Mouse (Mus musculus) midbrain, embryonic 16.5 days (tissue): ENCODE measurements around the gene Cul3. TPM values are rescaled to one million over a fixed set of nuclear protein-coding genes. Genes with fewer than 3 reads are reported as not detected.

Experiments used
- ATAC-seq: fragments of 200-750 bp; cut with Nextera tagmentation; 2 replicates; pipeline ENCODE4 v1.8.0; 2017; ENCODE audit warnings: moderate TSS enrichment
- H3K27ac ChIP-seq: fragments of 300-500 bp; sonication (generic); 2 replicates; pipeline ENCODE4 v1.5.1; 2014; ENCODE audit warnings: mild to moderate bottlenecking, low read length, mixed read lengths
- H3K27me3 ChIP-seq: fragments of 300-500 bp; sonication (generic); 2 replicates; pipeline ENCODE4 v1.6.1; 2014; ENCODE audit warnings: low read depth, low read length, mixed read lengths; ENCODE audit not compliant: control insufficient read depth, insufficient read depth
- H3K36me3 ChIP-seq: fragments of 300-500 bp; sonication (generic); 2 replicates; pipeline ENCODE4 v1.6.1; 2014; ENCODE audit warnings: mild to moderate bottlenecking, low read length, moderate library complexity, mixed read lengths; ENCODE audit not compliant: control insufficient read depth, insufficient read depth
- H3K4me1 ChIP-seq: fragments of 300-500 bp; sonication (generic); 2 replicates; pipeline ENCODE4 v1.6.1; 2014; ENCODE audit warnings: mild to moderate bottlenecking, low read length, mixed read lengths; ENCODE audit not compliant: control insufficient read depth, insufficient read depth
- H3K4me2 ChIP-seq: fragments of 300-500 bp; sonication (generic); 2 replicates; pipeline ENCODE4 v1.6.1; 2014; ENCODE audit warnings: mild to moderate bottlenecking, low read length, mixed read lengths
- H3K4me3 ChIP-seq: fragments of 300-500 bp; sonication (generic); 2 replicates; pipeline ENCODE4 v1.5.1; 2014; ENCODE audit warnings: low read depth, mild to moderate bottlenecking, low read length, moderate library complexity, mixed read lengths
- H3K9ac ChIP-seq: fragments of 300-500 bp; sonication (generic); 2 replicates; pipeline ENCODE4 v1.6.1; 2014; ENCODE audit warnings: low read depth, low read length, mixed read lengths
- H3K9me3 ChIP-seq: fragments of 300-500 bp; sonication (generic); replicated peaks from 2 replicates; pipeline ENCODE4 v1.6.1; 2014; ENCODE audit warnings: mild to moderate bottlenecking, low read length, mixed read lengths; ENCODE audit not compliant: control insufficient read depth, poor library complexity, severe bottlenecking
- WGBS: fragments of 180-500 bp; shearing (Covaris S2); extraction: QIAGEN DNeasy Blood & Tissue Kit; methylation state at CpG from one replicate; pipeline ENCODE4 v1.1.7; 2014; 5-methylcytosine and 5-hydroxymethylcytosine counted together
- polyA plus RNA-seq: library from polyadenylated mRNA; unstranded; fragments of >200 nt; fragmentation: Nextera tagmentation; extraction: Ambion mirVana; gene quantifications from 2 replicates; pipeline ENCODE4 v1.2.1, GENCODE M21; 2015

Gene Cul3
- polyA plus RNA-seq, 1 experiment from 2014 or later, result 21.6 TPM

DNA sequence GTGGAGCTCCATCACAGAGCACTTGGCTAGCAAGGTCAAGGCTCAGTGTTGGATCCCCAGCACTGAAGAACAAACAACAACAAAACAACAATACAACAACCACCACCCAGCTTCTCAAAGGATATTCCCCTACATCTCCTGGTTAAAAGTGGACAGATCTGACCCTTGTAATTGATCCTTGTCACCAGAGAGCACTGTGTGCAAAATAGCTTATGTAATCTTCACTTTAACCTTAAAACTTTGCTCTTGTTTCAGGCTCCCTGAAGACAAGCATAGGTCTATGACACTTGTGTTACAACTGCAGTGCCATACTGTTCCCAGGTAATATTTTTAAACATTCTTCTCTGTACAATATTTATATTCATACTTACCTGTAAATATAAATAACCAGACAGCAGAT lies 93.1 kb downstream of the Cul3 start:
- no peak for ATAC-seq
- Histone ChIP-seq H3K9me3 (no peaks in the 10 kb centered on the region), H3K4me2 (no peak overlapping the region)

DNA sequence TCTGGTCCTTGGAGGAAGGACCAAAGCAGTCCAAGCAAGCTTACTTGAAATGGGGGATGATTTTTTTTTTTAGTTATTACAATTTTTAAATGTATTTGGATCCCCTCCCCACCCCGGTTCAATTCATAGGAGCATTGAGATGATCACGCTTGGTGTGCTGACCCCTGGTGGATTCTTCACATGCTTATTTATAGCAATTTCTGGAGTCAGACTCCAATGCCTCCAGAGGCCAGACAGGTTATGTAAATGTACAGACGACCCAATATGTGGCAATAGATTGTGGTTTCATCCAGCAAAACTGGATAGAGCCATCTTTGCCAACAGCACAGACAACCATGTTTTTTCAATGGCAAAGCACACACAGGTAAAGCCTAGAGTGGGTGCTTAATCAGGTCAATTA lies 96.2 kb downstream of the Cul3 start:
- no peak for ATAC-seq
- H3K27me3 ChIP-seq, result no peaks in the 10 kb centered on the region
- H3K36me3 ChIP-seq, result no peaks in the 10 kb centered on the region
- no peaks in the 10 kb centered on the region for H3K4me1 ChIP-seq
- WGBS, result 82% methylated on average over 3 of the region's 3 CpGs
- H3K4me3 ChIP-seq, result no peak overlapping the region
- no peak overlapping the region for H3K9ac ChIP-seq
- H3K9me3 ChIP-seq, result no peaks in the 10 kb centered on the region
- H3K4me2 ChIP-seq, result no peak overlapping the region
- H3K27ac ChIP-seq, result no peak overlapping the region

More for the DNA sequence above, 93.1 kb downstream of the Cul3 start:
- Histone ChIP-seq H3K4me3 (no peak overlapping the region), H3K36me3 (no peaks in the 10 kb centered on the region), H3K4me1 (no peaks in the 10 kb centered on the region), H3K27me3 (no peaks in the 10 kb centered on the region), H3K27ac (no peak overlapping the region), H3K9ac (no peak overlapping the region)

DNA sequence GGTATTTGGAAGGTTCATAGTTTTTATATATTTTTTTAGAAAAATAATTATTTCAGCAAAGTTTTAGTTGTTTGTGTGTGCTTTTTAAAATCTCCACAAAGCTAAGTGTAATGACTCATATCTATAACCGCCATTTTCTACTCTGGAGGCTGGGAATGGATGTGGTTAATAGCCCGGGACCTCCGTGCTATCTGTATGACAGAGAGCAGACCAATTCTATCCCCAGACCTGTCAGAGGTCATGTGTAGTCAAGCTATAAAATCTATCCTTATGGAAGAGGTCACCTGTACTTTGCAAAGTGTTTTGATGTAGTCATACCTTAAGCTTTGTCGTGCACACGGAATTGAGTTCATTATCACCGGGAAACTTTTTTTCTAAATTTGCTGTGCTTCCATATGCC lies 98.7 kb downstream of the Cul3 start:
- Histone ChIP-seq H3K27ac (no peak overlapping the region), H3K4me1 (no peaks in the 10 kb centered on the region), H3K9ac (no peak overlapping the region), H3K4me3 (no peak overlapping the region), H3K27me3 (no peaks in the 10 kb centered on the region), H3K9me3 (no peaks in the 10 kb centered on the region), H3K36me3 (no peaks in the 10 kb centered on the region), H3K4me2 (no peak overlapping the region)
- 95% methylated on average over 6 of the region's 6 CpGs for WGBS
- ATAC-seq, result no peak

DNA sequence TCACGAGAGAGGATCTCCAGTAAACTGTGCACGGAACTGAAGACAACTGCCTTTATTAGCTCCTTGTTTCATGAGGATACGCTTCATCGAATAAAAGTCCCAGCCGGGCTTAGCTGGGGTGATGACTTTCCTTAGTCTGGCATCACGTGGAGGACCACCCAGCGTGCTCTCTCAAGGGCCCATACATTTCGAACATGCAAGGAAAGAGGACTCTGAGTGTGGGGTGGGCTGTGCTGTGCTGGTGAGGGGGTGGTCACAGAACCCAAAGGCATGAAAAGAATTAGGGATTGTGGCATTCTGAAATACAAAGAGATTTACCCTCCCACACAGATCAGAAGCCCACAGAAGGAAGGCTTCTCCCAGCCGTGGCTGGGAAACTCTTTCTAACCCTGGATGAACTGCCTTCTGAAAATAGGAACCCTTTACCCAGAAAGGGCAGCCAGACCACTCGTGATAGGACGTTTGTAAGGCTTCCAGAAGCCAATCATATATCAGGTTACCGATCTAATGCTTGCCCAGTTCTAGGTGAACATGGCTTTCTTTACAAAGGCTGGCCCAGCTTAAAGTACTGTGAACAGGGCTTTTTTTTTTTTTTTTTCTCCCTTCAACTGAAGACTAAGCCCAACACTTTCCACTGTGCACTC lies 100.1 kb downstream of the Cul3 start:
- Histone ChIP-seq H3K36me3 (no peaks in the 10 kb centered on the region), H3K4me2 (no peak overlapping the region), H3K9ac (no peak overlapping the region), H3K9me3 (no peaks in the 10 kb centered on the region), H3K27me3 (no peaks in the 10 kb centered on the region), H3K27ac (no peak overlapping the region), H3K4me1 (no peaks in the 10 kb centered on the region), H3K4me3 (no peak overlapping the region)
- WGBS, result 8% methylated on average over 12 of the region's 12 CpGs
- ATAC-seq, result no peak

DNA sequence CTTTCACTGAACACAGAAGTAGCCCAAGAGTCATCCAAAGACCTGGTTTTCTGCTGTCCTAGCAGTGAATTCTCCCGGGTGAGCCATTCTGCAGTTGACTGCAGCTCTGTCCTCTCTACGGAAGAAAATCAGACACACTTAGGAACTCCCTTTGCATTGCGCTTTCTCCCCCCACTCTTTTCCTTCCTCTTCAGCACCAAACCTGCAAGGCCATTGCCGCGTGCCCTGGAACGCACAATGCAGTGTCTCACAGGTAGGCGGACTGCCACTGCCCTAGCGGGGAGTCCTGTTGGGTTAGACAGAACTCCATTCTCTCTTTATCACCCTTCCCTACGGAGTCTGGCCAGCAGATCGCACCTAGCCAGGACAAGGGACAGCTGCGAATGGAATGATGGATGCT lies 100.8 kb downstream of the Cul3 start:
- H3K4me1 ChIP-seq, result no peaks in the 10 kb centered on the region
- H3K4me3 ChIP-seq, result no peak overlapping the region
- H3K9me3 ChIP-seq, result no peaks in the 10 kb centered on the region
- 68% methylated on average over 11 of the region's 11 CpGs for WGBS
- H3K9ac ChIP-seq, result no peak overlapping the region
- no peaks in the 10 kb centered on the region for H3K36me3 ChIP-seq
- no peaks in the 10 kb centered on the region for H3K27me3 ChIP-seq
- no peak overlapping the region for H3K27ac ChIP-seq
- no peak for ATAC-seq
- H3K4me2 ChIP-seq, result no peak overlapping the region

DNA sequence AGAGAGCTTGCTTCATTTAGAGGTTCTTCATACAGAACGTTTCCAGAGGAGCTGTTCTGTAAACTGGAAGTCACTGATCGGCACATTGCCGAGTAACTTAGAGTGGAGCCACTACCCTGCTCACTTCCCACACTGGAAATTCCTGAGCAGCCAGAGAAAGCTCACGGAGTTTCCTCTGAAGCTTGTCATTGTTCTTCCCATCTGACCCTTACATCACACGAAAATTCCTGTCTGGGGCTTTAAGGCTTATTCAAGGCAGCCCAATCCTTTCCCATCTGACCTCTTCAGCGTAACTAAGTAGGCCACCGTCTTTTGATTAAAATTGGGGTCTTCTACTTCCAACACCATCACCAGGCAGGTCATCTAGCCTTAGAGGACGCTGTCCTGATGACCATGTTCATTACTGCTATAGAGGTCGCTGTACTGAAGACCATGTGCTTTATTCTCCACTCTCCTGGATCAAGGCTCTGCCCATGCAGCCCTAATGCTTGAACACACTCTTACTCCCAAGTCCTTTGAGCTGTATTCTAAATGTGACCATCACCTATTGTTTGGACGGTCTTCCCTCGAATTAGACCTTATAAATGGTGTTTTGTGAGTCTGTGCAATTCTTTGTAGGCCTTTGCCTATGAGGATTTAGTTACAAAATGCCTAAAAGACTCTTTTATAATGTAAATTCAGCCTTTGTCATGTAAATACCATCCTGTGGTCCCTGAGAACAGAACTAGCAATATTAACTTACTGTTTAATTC lies 103.2 kb downstream of the Cul3 start:
- no peaks in the 10 kb centered on the region for H3K27me3 ChIP-seq
- no peaks in the 10 kb centered on the region for H3K9me3 ChIP-seq
- 35% methylated on average over 11 of the region's 11 CpGs for WGBS
- H3K36me3 ChIP-seq, result no peaks in the 10 kb centered on the region
- no peak overlapping the region for H3K4me3 ChIP-seq
- H3K4me2 ChIP-seq, result no peak overlapping the region
- H3K27ac ChIP-seq, result no peak overlapping the region
- no peaks in the 10 kb centered on the region for H3K4me1 ChIP-seq
- ATAC-seq, result no peak
- H3K9ac ChIP-seq, result no peak overlapping the region

DNA sequence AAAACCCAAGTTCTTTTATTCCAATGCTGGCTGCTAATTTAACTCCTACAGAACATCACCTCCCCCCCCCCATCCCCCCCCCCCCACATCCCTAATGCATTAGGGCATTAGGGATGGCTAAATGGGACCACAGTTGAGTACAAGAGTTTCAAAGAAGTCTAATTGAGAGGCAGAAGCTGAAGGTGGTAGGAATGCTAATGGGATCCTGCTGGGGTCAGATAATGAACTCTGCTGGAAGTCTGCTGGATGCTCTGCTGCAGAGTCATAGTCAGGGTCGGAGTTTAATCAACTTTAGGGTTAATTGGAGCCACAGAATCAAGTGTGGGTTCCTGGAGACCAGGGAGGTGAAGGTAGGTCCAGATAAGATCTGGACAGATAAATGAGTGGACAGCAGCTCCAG lies 104.2 kb downstream of the Cul3 start:
- no peak overlapping the region for H3K4me2 ChIP-seq
- no peaks in the 10 kb centered on the region for H3K27me3 ChIP-seq
- 0% methylated on average over 1 of the region's 1 CpGs for WGBS
- H3K4me3 ChIP-seq, result no peak overlapping the region
- no peak overlapping the region for H3K9ac ChIP-seq
- no peaks in the 10 kb centered on the region for H3K36me3 ChIP-seq
- ATAC-seq, result no peak
- H3K9me3 ChIP-seq, result no peaks in the 10 kb centered on the region
- no peaks in the 10 kb centered on the region for H3K4me1 ChIP-seq
- no peak overlapping the region for H3K27ac ChIP-seq

DNA sequence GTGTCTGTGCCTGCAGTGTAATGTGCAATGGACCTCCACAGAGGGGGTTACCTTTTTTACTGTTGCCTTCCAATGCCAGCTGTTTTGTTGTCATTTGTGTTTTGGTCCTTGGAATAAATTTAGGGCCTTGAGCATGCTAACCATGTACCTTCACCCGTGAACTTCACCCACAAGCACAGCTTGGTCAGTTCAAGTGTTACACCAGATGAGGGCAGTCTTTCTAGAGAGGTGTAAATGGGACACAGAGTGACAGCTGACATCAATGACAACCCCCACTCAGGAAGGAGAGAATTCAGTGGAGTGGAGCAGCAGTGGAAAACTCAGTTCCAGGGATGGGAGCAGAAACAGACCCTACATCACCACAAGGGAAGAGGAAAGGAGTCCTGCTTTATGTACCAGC lies 109.7 kb downstream of the Cul3 start:
- Histone ChIP-seq H3K9ac (no peak overlapping the region), H3K4me2 (no peak overlapping the region), H3K9me3 (no peaks in the 10 kb centered on the region), H3K4me3 (no peak overlapping the region), H3K27me3 (no peaks in the 10 kb centered on the region), H3K36me3 (no peaks in the 10 kb centered on the region), H3K27ac (no peak overlapping the region), H3K4me1 (no peaks in the 10 kb centered on the region)
- 68% methylated on average over 1 of the region's 1 CpGs for WGBS
- ATAC-seq, result no peak

DNA sequence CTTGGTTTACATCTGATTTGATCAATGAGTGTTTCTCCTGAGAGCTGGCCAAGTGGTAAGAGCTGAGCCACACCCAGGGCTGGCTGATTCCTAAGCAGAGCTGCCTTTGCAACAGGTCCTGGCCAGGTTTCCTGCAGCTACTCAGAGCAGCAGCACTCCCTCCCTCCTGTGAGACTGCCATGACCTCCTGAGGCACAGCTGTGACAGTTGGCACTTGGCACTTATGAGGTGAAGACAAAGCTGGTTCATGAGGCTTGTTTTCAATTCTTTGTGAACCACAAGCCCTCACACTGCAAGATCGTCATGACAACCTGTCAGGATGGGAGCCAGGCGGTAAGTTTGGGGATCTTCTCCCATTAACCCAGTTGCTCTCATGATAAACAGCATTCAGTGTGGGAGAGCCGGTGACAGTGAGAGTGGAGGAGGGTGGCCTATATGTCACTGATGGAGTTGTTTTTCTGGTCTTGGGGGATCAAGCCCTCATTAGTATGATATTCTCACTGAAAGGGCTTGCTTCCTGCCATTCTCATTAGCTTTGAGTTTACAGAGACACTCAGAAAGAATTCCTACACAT lies 115.4 kb downstream of the Cul3 start:
- H3K9me3 ChIP-seq, result no peaks in the 10 kb centered on the region
- H3K27me3 ChIP-seq, result no peaks in the 10 kb centered on the region
- H3K9ac ChIP-seq, result no peak overlapping the region
- H3K27ac ChIP-seq, result 0 out of 2 replicates have a peak overlapping the region, but pooled peaks have one; percentile 13
- H3K4me2 ChIP-seq, result no peak overlapping the region
- 26% methylated on average over 3 of the region's 3 CpGs for WGBS
- H3K4me1 ChIP-seq, result peaks cover 9% of the 10 kb centered on the region
- ATAC-seq, result peak; percentile 64; the same call in 1 of the 2 replicates
- H3K4me3 ChIP-seq, result no peak overlapping the region
- H3K36me3 ChIP-seq, result no peaks in the 10 kb centered on the region
